Mouse (Mus musculus): ENCODE measurements around the gene Bptf.
"Not testable (repeated sequence)": the region's sequence is repeated elsewhere in the genome, so short reads cannot be mapped to it uniquely, and the experiment has no call there.

Gene Bptf

DNA sequence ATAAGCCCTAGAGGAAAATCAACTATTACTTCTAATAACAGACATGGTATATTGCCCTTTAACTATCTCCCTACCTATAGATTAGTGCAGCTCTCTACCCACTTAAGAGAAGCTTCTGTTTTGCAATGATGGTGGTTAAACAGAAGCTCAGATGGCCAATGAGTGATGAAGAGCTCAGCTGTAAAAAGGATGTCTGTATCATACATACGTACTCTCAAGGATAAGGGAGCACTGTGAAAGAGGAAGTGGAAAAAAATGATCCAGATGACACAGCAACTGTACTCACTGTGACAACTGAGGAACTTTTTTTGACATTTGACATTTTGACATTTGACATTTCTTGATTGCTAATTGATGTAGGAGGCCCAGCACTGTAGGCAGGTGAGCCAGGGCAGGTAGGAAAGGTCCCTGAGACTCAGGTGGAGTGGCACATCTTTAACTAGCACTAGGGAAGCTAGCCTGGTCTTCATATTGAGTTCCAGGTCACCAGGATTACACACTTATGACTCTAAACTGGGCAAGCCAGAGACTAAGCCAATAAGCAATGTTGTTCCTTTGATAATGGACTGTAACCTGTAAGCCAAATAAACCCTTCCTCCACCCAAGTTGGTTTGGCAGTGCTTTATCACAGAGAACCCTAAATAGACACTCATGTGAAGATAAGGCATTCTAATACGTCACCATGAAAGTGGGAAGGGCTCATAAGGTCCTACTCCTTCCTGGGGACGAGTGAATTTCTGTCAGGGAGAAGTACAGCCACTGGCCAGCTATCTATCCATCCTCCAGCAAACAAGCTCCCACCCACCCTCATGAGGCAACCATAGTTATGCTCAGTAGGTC lies 137.5 kb downstream of the Bptf start:
- DNase-seq (ENCODE audit: low spot score in 2 of 2): no peak

DNA sequence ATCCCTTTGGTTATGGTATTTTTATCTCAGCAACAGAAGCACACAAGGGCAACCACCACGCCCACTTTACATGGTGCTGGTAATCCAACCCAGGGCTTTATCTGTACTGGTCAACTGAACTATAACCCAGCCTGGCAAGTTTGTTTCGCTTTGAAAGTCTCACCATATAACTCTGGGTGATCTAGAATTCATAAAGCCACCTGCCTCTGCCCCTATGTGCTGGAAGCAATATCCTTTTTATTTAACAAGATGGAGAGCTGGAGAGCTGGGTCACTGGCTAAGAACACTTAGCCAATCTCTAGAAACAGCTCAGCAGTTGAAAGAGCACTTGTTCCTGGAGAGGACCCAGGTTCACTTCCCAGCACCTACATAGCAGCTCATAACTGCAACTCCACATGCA lies 144.5 kb downstream of the Bptf start:
- no peak for DNase-seq (ENCODE audit: low spot score in 2 of 2)

DNA sequence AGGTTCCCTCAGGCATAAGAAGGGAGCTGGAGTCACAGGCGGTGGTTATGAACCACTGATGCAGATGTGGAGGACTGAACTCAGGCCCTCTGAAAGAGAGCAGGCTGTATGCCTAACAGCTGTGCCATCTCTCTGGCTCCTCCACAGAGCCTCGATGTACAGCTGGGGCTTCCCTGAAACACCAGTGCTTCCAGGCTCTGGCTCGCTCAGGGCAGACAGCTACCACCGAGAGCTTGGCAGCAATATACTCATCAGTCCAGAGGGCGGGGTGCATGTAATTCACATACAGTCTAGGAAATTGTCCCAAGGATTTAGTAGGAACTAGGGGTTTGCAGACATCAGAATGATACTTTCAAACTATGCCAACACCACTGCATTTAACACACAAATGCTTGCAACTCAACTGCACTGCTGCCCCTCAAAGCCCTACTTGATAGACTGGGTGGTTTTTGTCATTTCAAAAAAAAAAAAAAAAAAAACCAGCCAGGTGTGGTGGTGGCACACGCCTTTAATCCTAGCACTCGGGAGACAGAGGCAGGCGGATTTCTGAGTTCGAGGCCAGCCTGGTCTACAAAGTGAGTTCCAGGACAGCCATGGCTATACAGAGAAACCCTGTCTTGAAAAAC lies 145.8 kb downstream of the Bptf start:
- not testable (repeated sequence) for DNase-seq (ENCODE audit: low spot score in 2 of 2)
